Mouse (Mus musculus) megakaryocyte, embryonic 14.5 days (primary cell): ENCODE data around the gene Cnr2.

Experiments used
- FLI1 ChIP-seq: IDR thresholded peaks from 2 replicates; pipeline ENCODE4 v1.6.1; 2012; ENCODE audit warnings: low read length, inconsistent platforms, mixed read lengths
- GATA1 ChIP-seq: IDR thresholded peaks from 3 replicates; pipeline ENCODE4 v1.6.1; 2012; ENCODE audit warnings: mixed read lengths, low read length, inconsistent platforms, borderline replicate concordance

- TF ChIP-seq FLI1 (no peak), GATA1 (no peak)
These were observed 47.0 kb downstream of the Cnr2 start for GRCm38 (mm10) chr4:135942193-135942592.
